Mouse (Mus musculus): ENCODE measurements at regions not wholly inside any gene's neighbourhood (a gene's known extent, or its start where the extent isn't known, plus 50 kb on each side); places are given as distances from the start of the nearest gene placed in this dataset.
A peak's percentile ranks its signal among the peaks of the same experiment; 100 is the strongest.

DNA sequence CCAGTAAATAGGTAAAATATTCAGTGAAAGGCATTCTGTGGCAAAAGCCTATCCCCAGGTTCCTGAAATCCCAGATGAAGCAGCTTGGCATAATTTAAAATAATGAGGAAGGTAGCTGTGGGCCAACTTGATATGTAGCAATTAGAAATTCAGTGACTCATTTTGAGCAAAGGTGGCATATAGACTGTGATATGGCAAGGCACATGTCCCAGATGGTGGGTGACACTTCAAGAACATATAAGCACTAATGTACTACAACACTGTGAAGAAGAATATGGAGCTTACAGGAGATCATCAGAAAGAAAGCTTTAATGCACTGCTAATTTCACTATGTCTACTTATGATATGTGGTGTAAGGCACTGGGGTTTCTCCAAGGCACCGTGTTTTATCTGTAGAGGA lies 162.0 kb upstream of the Slit2 start:
- Histone ChIP-seq H3K36me3 (ENCODE audit: control insufficient read depth, insufficient read depth, low read length) (no peaks in the 10 kb centered on the region), H3K4me1 (ENCODE audit: control insufficient read depth in 2 of 2, insufficient read depth in 2 of 2, low read length in 2 of 2) (no peaks in the 10 kb centered on the region), H3K27me3 (ENCODE audit: control insufficient read depth, insufficient read depth, low read length) (no peaks in the 10 kb centered on the region), H3K9ac (ENCODE audit: low read length) (no peak overlapping the region), H3K9me3 (ENCODE audit: control insufficient read depth, low read length) (no peaks in the 10 kb centered on the region), H3K4me3 (ENCODE audit: control insufficient read depth in 1 of 2, insufficient read depth in 1 of 2, low read depth in 1 of 2, low read length in 2 of 2) (no peak overlapping the region), H3K27ac (replicated peaks in 1 of 2; ENCODE audit: control insufficient read depth in 1 of 2, insufficient read depth in 1 of 2, low read depth in 2 of 2, low read length in 2 of 2) (no peak overlapping the region), H3K4me2 (ENCODE audit: low read length) (no peak overlapping the region)
- 83% methylated on average over 1 of the region's 1 CpGs for WGBS
- ATAC-seq (ENCODE audit: insufficient number of reproducible peaks, insufficient read depth, low FRiP score, low read depth) = no peak

DNA sequence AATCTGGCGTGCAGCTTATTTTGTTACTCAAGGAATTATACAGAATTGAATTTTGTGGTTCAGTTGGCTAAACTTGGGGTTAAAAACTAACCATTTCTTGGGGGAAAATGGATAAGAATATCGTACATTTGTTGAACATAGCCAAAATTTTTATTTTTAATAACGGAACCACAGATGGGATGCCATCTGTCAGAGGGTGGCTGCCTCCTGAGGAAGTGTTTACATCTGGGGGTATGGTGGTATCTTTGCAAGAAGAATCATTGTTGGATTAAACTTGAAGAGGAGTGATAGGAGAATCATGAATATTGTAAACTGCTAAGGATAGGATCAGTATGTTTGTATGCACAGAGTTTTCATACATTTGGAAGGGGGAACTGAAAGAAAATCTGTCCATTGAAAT lies 144.9 kb upstream of the Slit2 start:
- no peak overlapping the region for H3K9ac ChIP-seq (ENCODE audit: low read length)
- H3K36me3 ChIP-seq (ENCODE audit: control insufficient read depth, insufficient read depth, low read length) = no peaks in the 10 kb centered on the region
- no peaks in the 10 kb centered on the region for H3K27me3 ChIP-seq (ENCODE audit: control insufficient read depth, insufficient read depth, low read length)
- no peak overlapping the region for H3K4me3 ChIP-seq (ENCODE audit: control insufficient read depth in 1 of 2, insufficient read depth in 1 of 2, low read depth in 1 of 2, low read length in 2 of 2)
- 87% methylated on average over 3 of the region's 3 CpGs for WGBS
- no peaks in the 10 kb centered on the region for H3K4me1 ChIP-seq (ENCODE audit: control insufficient read depth in 2 of 2, insufficient read depth in 2 of 2, low read length in 2 of 2)
- no peak for ATAC-seq (ENCODE audit: insufficient number of reproducible peaks, insufficient read depth, low FRiP score, low read depth)
- H3K27ac ChIP-seq (replicated peaks in 1 of 2; ENCODE audit: control insufficient read depth in 1 of 2, insufficient read depth in 1 of 2, low read depth in 2 of 2, low read length in 2 of 2) = no peak overlapping the region
- no peaks in the 10 kb centered on the region for H3K9me3 ChIP-seq (ENCODE audit: control insufficient read depth, low read length)
- H3K4me2 ChIP-seq (ENCODE audit: low read length) = no peak overlapping the region

DNA sequence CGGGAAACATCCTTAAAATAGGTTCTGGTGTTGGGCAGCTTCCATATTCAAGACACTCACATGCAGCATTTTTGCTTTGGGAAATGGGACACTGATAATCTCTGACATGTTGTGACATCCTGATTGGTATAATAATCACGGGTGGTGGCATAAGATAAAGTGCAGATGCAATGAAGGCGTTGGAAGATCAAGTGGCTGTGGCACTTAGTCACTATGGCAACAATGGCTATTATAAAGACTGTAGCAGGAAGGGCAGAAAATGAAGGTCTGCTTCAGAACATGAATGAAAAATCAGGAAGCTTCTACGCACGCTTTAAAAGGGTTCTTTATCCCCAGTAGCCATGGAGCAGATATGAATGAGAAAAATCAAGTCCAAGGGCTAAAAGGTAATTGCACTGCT lies 113.2 kb upstream of the Slit2 start:
- H3K4me1 ChIP-seq (ENCODE audit: control insufficient read depth in 2 of 2, insufficient read depth in 2 of 2, low read length in 2 of 2) = no peaks in the 10 kb centered on the region
- WGBS = 20% methylated on average over 5 of the region's 5 CpGs
- H3K36me3 ChIP-seq (ENCODE audit: control insufficient read depth, insufficient read depth, low read length) = no peaks in the 10 kb centered on the region
- no peaks in the 10 kb centered on the region for H3K27me3 ChIP-seq (ENCODE audit: control insufficient read depth, insufficient read depth, low read length)
- peak overlapping the region in 1 of 2 experiments; percentile 4; a peak in 1 of 4 replicates for H3K27ac ChIP-seq (replicated peaks in 1 of 2; ENCODE audit: control insufficient read depth in 1 of 2, insufficient read depth in 1 of 2, low read depth in 2 of 2, low read length in 2 of 2)
- no peak for ATAC-seq (ENCODE audit: insufficient number of reproducible peaks, insufficient read depth, low FRiP score, low read depth)
- no peak overlapping the region for H3K4me2 ChIP-seq (ENCODE audit: low read length)
- no peak overlapping the region for H3K9ac ChIP-seq (ENCODE audit: low read length)
- no peak overlapping the region for H3K4me3 ChIP-seq (ENCODE audit: control insufficient read depth in 1 of 2, insufficient read depth in 1 of 2, low read depth in 1 of 2, low read length in 2 of 2)
- no peaks in the 10 kb centered on the region for H3K9me3 ChIP-seq (ENCODE audit: control insufficient read depth, low read length)

All from heart, embryonic 14.5 days (tissue).